Mouse (Mus musculus) liver, adult 2 months (tissue): ENCODE measurements around the gene Sox5.

Experiments
- CTCF ChIP-seq: fragments of 200-500 bp; IDR thresholded peaks from 2 replicates; pipeline ENCODE4 v1.5.1; 2011; ENCODE audit warnings: low read depth, low read length, control low read depth
- POLR2A ChIP-seq: fragments of 200-500 bp; IDR thresholded peaks from 2 replicates; pipeline ENCODE4 v1.6.1; 2011; ENCODE audit warnings: low read length, control low read depth; ENCODE audit not compliant: insufficient read depth; ENCODE audit errors: extremely low read depth

- no peak for TF ChIP-seq POLR2A
- no peak for TF ChIP-seq CTCF
These were observed 76.8 kb downstream of the Sox5 start for GRCm38 (mm10) chr6:144704962-144705361.
